Mouse (Mus musculus): ENCODE data around the gene Dlgap3.

Gene Dlgap3

GRCm38 (mm10) chr4:127215799-127216198 lies 46.8 kb downstream of the Dlgap3 start:
- no peak for DNase-seq (ENCODE audit: low spot score in 2 of 2)

GRCm38 (mm10) chr4:127216251-127216651 lies 47.2 kb downstream of the Dlgap3 start:
- no peak for DNase-seq (ENCODE audit: low spot score in 2 of 2)

GRCm38 (mm10) chr4:127217048-127217447 lies 48.0 kb downstream of the Dlgap3 start:
- no peak for DNase-seq (ENCODE audit: low spot score in 2 of 2)

GRCm38 (mm10) chr4:127223291-127223690 lies 54.3 kb downstream of the Dlgap3 start:
- DNase-seq (ENCODE audit: low spot score in 2 of 2): no peak

GRCm38 (mm10) chr4:127223755-127224154 lies 54.8 kb downstream of the Dlgap3 start:
- DNase-seq (ENCODE audit: low spot score in 2 of 2): no peak

- DNase-seq (ENCODE audit: low spot score in 2 of 2): no peak
Observed at GRCm38 (mm10) chr4:127224444-127225100, 55.6 kb downstream of the Dlgap3 start.

- DNase-seq (ENCODE audit: low spot score in 2 of 2): no peak
Observed at GRCm38 (mm10) chr4:127226067-127226466, 57.1 kb downstream of the Dlgap3 start.

GRCm38 (mm10) chr4:127227051-127227673 lies 58.2 kb downstream of the Dlgap3 start:
- no peak for DNase-seq (ENCODE audit: low spot score in 2 of 2)

GRCm38 (mm10) chr4:127232028-127232427 lies 63.0 kb downstream of the Dlgap3 start:
- no peak for DNase-seq (ENCODE audit: low spot score in 2 of 2)

- DNase-seq (ENCODE audit: low spot score in 2 of 2): no peak
Observed at GRCm38 (mm10) chr4:127232551-127232950, 63.5 kb downstream of the Dlgap3 start.

- DNase-seq (ENCODE audit: low spot score in 2 of 2): no peak
Observed at GRCm38 (mm10) chr4:127233416-127234125, 64.6 kb downstream of the Dlgap3 start.

- DNase-seq (ENCODE audit: low spot score in 2 of 2): peak; percentile 76 to 93
Observed at GRCm38 (mm10) chr4:127235742-127236487, 66.9 kb downstream of the Dlgap3 start.

GRCm38 (mm10) chr4:127236631-127237030 lies 67.6 kb downstream of the Dlgap3 start:
- no peak for DNase-seq (ENCODE audit: low spot score in 2 of 2)

- no peak for DNase-seq (ENCODE audit: low spot score in 2 of 2)
Observed at GRCm38 (mm10) chr4:127237271-127237670, 68.3 kb downstream of the Dlgap3 start.

- DNase-seq (ENCODE audit: low spot score in 2 of 2): peak in 1 of 2 experiments; percentile 11
Observed at GRCm38 (mm10) chr4:127242696-127243095, 73.7 kb downstream of the Dlgap3 start.

- DNase-seq (ENCODE audit: low spot score in 2 of 2): peak; percentile 99
Observed at GRCm38 (mm10) chr4:127243552-127243951, 74.5 kb downstream of the Dlgap3 start, which contains the start of gene Smim12. Gene Smim12 (plus strand): TSS chr4:127243784.

- DNase-seq (ENCODE audit: low spot score in 2 of 2): no peak
Observed at GRCm38 (mm10) chr4:127243953-127244352, 74.9 kb downstream of the Dlgap3 start.

GRCm38 (mm10) chr4:127249701-127250349 lies 80.8 kb downstream of the Dlgap3 start:
- peak; percentile 83 to 96 for DNase-seq (ENCODE audit: low spot score in 2 of 2)

GRCm38 (mm10) chr4:127251963-127252585 lies 83.1 kb downstream of the Dlgap3 start:
- peak in 1 of 2 experiments; percentile 37 for DNase-seq (ENCODE audit: low spot score in 2 of 2)

- DNase-seq (ENCODE audit: low spot score in 2 of 2): no peak
Observed at GRCm38 (mm10) chr4:127256739-127257138, 87.7 kb downstream of the Dlgap3 start.

Data from spleen, postnatal 10 days (tissue).